Mouse (Mus musculus) cerebellum, adult 2 months (tissue): ENCODE data around the gene Zfp282. TPM values are rescaled to one million over a fixed set of nuclear protein-coding genes. Genes with fewer than 3 reads are reported as not detected.

Experiments
- DNase-seq, 2 experiments: peaks; one replicate each; pipeline ENCODE4 v3.0.0; 2021
- H3K27ac ChIP-seq: fragments of 200-500 bp; 2 replicates; pipeline ENCODE4 v1.5.1; 2012; ENCODE audit warnings: low read length, control low read depth, inconsistent platforms; ENCODE audit not compliant: insufficient read depth
- H3K27me3 ChIP-seq: fragments of 200-500 bp; 2 replicates; pipeline ENCODE4 v1.6.1; 2012; ENCODE audit warnings: inconsistent platforms, mild to moderate bottlenecking, low read length, moderate library complexity; ENCODE audit not compliant: control insufficient read depth, insufficient read depth
- H3K4me1 ChIP-seq: fragments of 200-500 bp; 2 replicates; pipeline ENCODE4 v1.6.1; 2011; ENCODE audit warnings: low read length; ENCODE audit not compliant: control insufficient read depth, insufficient read depth
- H3K4me3 ChIP-seq: fragments of 200-500 bp; replicated peaks from 2 replicates; pipeline ENCODE3; 2011; ENCODE audit warnings: mild to moderate bottlenecking, low read depth, low read length, control low read depth; ENCODE audit not compliant: insufficient read depth
- CTCF ChIP-seq: fragments of 200-500 bp; IDR thresholded peaks from 2 replicates; pipeline ENCODE4 v1.5.1; 2011; ENCODE audit warnings: low read depth, mild to moderate bottlenecking, control low read depth, low read length, moderate library complexity, borderline replicate concordance; ENCODE audit not compliant: insufficient read depth
- POLR2A ChIP-seq: fragments of 200-500 bp; IDR thresholded peaks from 2 replicates; pipeline ENCODE4 v1.6.1; 2011; ENCODE audit warnings: low read length, control low read depth, borderline replicate concordance; ENCODE audit not compliant: insufficient read depth
- WGBS: fragments of 180-500 bp; shearing (Covaris S2); methylation state at CpG from one replicate; pipeline ENCODE4 v1.1.7; 2018; 5-methylcytosine and 5-hydroxymethylcytosine counted together
- polyA plus RNA-seq: library from polyadenylated mRNA; depleted of rRNA; stranded (reverse); fragments of >200 nt; gene quantifications from 2 replicates; pipeline ENCODE4 v1.2.3, GENCODE M21; 2012

Zfp282 gene
- polyA plus RNA-seq, 1 experiment = 14.0 TPM

DNA sequence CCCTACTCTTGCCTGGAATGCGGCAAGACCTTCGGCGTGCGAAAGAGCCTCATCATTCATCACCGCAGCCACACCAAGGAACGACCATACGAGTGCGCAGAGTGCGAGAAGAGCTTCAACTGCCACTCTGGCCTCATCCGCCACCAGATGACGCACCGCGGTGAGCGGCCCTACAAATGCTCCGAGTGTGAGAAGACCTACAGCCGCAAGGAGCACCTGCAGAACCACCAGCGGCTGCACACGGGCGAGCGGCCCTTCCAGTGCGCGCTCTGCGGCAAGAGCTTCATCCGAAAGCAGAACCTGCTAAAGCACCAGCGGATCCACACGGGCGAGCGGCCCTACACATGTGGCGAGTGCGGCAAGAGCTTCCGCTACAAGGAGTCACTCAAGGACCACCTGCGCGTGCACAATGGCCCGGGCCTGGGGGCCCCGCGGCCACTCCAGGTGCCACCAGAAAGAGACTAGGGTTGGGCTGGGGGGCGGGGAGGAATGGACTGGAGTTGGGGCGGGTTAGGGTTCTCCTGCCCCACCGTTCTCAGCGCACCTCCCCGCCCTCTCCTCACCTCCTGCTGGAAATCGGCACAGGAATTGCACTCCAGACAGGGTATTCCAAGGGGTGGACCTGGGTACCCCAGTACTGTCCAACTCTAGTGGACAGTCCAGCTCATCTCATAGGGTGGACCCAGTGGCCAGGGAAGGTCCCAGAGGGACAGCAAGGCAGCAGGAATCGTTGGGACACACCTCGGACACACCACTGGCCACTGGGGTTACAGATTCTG, 28.1 kb downstream of the Zfp282 start:
- no peak for TF ChIP-seq POLR2A
- no peak for TF ChIP-seq CTCF
- peaks cover 4% of the 10 kb centered on the region for H3K4me1 ChIP-seq
- no peak overlapping the region for H3K27ac ChIP-seq
- DNase-seq = no peak
- WGBS = 72% methylated on average over 44 of the region's 44 CpGs
- no peak overlapping the region for H3K4me3 ChIP-seq
- H3K27me3 ChIP-seq = no peaks in the 10 kb centered on the region

DNA sequence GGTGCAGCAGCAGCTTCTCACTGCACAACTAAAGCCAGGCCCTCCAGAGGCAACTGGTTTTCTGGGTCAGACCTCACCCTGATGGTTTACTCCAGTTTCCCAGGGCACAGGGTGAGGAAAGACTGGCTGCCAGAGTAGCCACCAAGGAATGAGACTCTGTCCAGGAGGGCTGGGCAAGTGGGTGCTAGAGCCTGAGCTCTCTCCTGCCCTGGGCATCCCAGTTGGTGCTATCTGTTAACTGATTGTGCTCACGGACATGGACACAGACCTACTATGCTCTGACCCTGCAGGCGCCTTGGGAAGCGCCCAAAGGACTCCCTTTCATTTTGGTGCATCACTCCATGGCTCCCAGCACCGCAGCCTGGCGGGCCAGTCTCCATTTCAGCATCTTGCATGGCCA, 29.3 kb downstream of the Zfp282 start:
- Histone ChIP-seq H3K27me3 (no peaks in the 10 kb centered on the region), H3K4me3 (no peak overlapping the region), H3K27ac (no peak overlapping the region), H3K4me1 (peaks cover 4% of the 10 kb centered on the region)
- 91% methylated on average over 5 of the region's 5 CpGs for WGBS
- DNase-seq = no peak
- no peak for TF ChIP-seq POLR2A

DNA sequence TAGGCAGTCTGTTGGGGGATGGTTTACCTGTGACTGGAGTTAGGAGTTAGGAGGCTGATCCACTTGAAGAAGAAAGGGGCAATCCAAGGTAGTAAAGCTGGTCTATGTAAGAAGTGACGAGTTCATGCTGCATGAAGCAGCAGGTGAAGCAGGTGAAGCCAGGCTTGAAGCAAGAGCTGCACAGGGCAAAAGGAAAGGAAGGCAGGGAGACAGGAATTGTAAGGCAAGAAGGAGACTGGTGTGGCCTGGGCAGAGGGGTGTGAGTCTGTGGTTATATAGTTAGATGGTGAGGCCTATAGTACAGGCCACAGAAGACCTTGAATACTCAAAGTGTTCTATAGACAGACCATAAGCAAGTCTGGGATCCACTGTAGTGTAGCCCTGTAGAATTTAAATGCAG, 32.0 kb downstream of the Zfp282 start:
- Histone ChIP-seq H3K27me3 (no peaks in the 10 kb centered on the region), H3K4me1 (no peaks in the 10 kb centered on the region), H3K27ac (no peak overlapping the region), H3K4me3 (no peak overlapping the region)
- no peak for DNase-seq
- 71% methylated on average over 1 of the region's 1 CpGs for WGBS
- no peak for TF ChIP-seq POLR2A
- no peak for TF ChIP-seq CTCF

DNA sequence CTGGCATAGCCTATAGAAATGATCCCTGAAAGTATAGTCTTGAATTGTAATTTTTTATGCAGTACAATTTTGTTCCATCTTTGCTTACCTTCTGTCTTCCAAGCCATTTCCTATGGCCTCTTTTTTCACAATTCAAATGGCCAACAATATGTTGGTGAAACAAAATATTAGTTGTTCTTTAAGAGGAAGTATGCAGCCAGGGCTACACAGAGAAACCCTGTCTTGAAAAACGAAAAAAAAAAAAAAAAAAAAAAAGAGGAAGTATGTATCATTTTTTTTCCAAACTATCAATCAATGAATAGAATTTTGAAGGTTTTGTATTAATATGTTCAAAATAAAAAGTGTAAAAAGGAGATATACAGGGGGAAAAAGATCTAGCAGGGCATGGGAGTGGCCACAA, 34.6 kb downstream of the Zfp282 start:
- H3K4me1 ChIP-seq = no peaks in the 10 kb centered on the region
- no peak for DNase-seq
- H3K27me3 ChIP-seq = no peaks in the 10 kb centered on the region
- no peak overlapping the region for H3K27ac ChIP-seq
- TF ChIP-seq CTCF (no peak), POLR2A (no peak)
- 47% methylated on average over 1 of the region's 1 CpGs for WGBS
- H3K4me3 ChIP-seq = no peak overlapping the region

DNA sequence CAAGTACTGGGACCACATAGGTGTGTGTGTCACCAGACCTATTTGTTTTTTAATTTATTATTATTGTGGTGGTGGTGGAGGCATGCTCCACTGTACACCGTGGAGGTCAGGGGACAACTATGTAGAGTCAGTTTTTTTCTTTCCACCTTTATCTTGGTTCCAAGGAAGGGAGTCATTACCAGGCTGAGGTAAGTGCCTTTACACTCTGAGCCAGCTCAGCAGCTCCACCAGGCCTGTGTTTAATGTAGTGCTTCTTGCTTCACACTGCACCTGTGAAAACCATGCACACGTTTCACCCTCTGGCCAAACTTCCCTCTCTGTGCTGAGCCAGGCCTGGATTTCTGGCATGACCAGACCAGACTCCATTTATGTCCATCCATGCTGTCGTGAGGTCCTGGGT, 36.0 kb downstream of the Zfp282 start:
- no peak overlapping the region for H3K4me3 ChIP-seq
- H3K4me1 ChIP-seq = no peaks in the 10 kb centered on the region
- no peak overlapping the region for H3K27ac ChIP-seq
- 58% methylated on average over 3 of the region's 3 CpGs for WGBS
- no peak for DNase-seq
- no peak for TF ChIP-seq POLR2A
- TF ChIP-seq CTCF = no peak
- H3K27me3 ChIP-seq = no peaks in the 10 kb centered on the region

DNA sequence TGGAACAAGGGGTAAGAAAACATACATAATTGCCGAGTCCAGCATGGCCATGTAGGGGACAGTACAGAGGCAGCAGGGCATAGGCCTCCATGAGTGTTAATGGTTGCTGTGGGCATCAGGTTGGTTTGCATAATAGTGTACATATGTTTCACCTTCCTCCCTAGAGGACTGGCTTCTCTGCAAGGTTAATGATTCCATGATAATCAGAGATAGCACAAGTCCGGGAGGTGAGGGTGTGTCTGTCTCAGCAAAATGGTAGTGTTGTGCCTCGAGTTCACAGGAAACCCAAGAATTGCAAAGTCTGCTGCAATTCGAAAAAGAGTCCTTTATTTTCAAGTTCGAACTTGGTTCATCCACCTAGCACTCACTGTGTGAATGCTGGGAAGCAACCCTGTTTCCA, 40.0 kb downstream of the Zfp282 start:
- Histone ChIP-seq H3K4me3 (no peak overlapping the region), H3K27ac (no peak overlapping the region), H3K27me3 (no peaks in the 10 kb centered on the region), H3K4me1 (no peaks in the 10 kb centered on the region)
- whole genome bisulfite sequencing = 84% methylated on average over 5 of the region's 5 CpGs
- DNase-seq = no peak
- no peak for TF ChIP-seq POLR2A
- no peak for TF ChIP-seq CTCF

DNA sequence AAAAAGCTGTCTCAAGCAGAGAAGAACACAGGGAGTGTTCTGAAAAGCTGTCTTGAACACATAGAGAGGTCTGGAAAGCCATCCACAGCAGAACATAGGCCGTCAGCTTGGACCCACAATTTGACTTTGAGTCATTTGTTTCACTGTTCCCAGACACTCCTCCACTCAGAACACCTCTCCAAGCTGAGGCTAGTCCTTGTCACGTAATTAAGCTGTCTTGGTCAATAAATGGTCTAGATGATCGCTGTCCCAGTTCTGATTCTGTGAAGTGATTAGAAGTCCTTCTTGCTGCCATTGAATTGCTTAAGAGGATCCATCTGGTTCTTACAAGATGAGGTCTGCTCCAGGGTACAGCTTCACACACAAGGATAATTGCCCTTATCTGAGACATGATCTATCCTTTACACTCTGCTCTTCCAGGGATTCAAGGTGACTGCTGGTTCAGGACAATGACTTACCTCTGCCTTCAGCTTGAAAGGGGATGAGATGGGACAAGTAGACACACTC, 41.8 kb downstream of the Zfp282 start:
- H3K4me3 ChIP-seq = no peak overlapping the region
- peaks cover 2% of the 10 kb centered on the region; the same call in 1 of the 2 replicates for H3K4me1 ChIP-seq
- WGBS = 80% methylated on average over 3 of the region's 3 CpGs
- TF ChIP-seq CTCF = no peak
- no peaks in the 10 kb centered on the region for H3K27me3 ChIP-seq
- no peak overlapping the region for H3K27ac ChIP-seq
- no peak for DNase-seq

DNA sequence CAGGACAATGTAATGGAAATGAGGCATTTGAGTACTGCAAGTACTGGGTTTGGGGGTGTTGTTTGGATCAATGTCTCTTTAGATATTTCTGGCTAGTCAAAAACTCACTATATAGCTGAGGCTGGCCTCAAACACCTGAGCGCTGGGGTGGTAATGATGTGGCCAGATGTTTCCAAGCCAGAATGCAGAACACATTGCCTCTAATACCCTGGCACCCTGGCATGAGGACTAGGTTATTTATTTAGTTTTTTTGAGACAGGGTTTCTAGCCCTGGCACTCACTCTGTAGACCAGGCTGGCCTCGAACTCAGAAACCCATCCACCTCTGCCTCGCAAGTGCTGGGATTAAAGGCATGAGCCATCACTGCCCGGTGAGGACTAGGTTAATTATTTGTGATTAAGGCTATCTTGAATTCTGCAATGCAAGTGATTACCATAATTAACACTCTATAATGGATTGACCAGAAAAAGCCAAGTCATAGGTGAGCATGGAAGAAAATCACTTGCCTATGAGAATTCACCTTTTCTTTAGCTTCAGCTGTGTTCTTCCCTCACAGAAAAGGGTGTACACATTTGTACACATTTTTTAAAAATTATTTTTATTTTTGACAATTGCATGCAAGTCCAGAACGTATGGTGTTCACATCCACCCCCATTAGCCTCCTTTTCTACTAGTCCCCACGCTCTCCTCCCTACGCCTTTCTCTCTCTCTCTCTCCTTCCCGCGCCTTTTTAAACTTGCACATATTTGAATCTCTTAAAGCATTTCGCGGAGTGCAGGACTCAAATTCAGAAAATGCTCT, 42.8 kb downstream of the Zfp282 start:
- 28% methylated on average over 11 of the region's 11 CpGs for WGBS
- Histone ChIP-seq H3K4me3 (peak overlapping the region; percentile 82), H3K27me3 (no peaks in the 10 kb centered on the region), H3K27ac (peak overlapping the region; percentile 43; the same call in 1 of the 2 replicates), H3K4me1 (peaks cover 2% of the 10 kb centered on the region; the same call in 1 of the 2 replicates)
- TF ChIP-seq POLR2A = no peak
- no peak for TF ChIP-seq CTCF
- no peak for DNase-seq
